Mouse (Mus musculus) cerebellum, postnatal 25 days (tissue): ENCODE data around the gene Add2.
"Not testable (repeated sequence)": the region's sequence is repeated elsewhere in the genome, so short reads cannot be mapped to it uniquely, and the experiment has no call there.

ENCODE experiments used
- DNase-seq, 2 experiments: peaks; one replicate each; pipeline ENCODE4 v3.0.0; 2021; ENCODE audit warnings: mixed read lengths in 2 of 2

Gene Add2

GRCm38 (mm10) chr6:86028601-86029322, at the start of gene Add2:
Gene Add2 (plus strand): TSS chr6:86028681.
- DNase-seq: peak; percentile 85 to 88

GRCm38 (mm10) chr6:85978736-85979135, 49.7 kb upstream of the Add2 start:
- not testable (repeated sequence) for DNase-seq

DNA sequence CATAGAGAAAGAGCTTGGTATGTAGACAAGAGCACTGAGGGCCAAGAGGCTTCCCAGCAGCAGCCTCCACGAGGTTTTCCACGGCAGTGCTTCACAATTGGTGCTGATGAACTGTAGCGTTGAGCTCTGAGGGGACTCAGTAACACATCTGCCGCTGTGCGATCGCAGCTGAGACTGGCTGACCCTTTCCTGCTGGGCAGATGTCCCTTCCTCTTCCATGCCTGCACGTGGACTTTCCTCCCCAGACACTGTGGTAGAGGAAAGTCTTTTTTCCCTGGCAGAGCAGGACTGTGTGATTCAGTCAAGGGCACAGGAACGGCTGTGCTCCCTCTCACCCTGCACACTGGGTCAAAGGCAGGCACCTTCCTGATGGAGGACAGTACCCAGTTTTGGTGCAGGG, 44.1 kb upstream of the Add2 start:
- DNase-seq: no peak

GRCm38 (mm10) chr6:85989570-85989969, 38.9 kb upstream of the Add2 start:
- DNase-seq: not testable (repeated sequence)

- DNase-seq: not testable (repeated sequence)
These were observed 37.7 kb upstream of the Add2 start for GRCm38 (mm10) chr6:85990774-85991173.

- peak in 1 of 2 experiments; percentile 21 for DNase-seq
These were observed 25.0 kb upstream of the Add2 start for GRCm38 (mm10) chr6:86003405-86003925.

DNA sequence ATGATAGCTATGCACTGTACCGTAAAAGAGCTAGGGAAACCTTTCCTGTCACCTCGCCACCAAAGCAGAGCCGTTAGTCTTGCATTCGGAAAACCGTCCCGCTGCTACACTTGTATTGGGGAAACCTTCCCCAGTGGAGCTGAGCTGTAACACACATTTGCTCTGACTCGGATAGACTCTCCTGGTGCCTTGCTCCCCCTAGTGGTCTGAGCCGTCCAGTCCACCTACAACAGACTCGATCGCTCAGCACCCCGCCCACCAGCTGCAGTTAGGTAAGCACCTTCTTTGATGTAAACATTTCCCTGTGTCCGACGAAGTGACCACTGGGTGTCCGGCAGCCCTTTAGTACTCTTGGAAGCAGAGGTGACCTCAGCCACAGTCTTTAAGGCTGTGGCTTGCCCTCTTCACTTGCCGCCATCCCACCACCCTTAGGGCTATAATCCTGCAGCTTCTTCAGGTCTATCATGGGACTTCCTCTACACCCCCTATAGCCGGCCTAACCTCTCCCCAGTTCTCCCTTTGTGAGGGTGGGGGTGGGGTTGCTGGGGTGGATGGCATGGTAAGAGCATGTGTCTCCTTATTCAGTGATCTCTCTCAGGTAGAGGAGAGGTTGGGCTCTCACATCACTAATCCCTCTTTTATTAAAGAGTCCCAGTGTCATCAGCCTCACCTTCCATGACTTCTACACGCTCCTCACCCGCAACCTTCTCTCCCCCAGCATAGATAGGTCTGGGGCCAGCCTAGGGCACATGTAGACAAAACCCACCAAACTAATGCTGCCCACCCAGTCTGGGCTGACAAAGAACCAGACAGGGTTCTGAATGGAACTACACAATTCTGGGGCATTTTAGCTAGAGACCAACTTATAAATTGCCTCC, 24.0 kb upstream of the Add2 start:
- peak; percentile 78 to 87 for DNase-seq

- peak; percentile 73 to 78 for DNase-seq
These were observed 18.5 kb upstream of the Add2 start for GRCm38 (mm10) chr6:86009980-86010379.

DNA sequence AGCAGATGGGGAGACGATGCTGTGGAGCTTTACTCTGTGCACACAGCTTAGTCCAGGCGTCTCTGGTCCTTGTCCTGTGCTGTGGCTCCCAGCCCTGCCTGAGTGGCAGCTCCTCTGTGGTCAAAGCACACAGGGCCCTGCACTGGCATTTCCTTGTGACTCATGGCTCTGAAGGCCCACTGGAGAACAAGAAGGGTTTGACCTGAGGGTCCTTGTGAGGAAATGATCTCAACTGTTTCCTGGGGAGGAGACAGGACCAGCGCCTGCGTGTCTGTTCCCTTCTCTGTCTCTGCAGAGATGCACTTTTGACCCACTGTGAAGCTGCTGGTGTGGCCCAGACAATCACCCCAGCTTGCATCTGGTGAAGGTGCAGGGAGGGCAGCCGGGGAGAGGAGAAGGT, 13.7 kb upstream of the Add2 start:
- DNase-seq: not testable (repeated sequence)

- no peak for DNase-seq
These were observed 12.6 kb upstream of the Add2 start, which contains the start of gene Figla for GRCm38 (mm10) chr6:86015871-86016270. Gene Figla (plus strand): TSS chr6:86016171.

DNA sequence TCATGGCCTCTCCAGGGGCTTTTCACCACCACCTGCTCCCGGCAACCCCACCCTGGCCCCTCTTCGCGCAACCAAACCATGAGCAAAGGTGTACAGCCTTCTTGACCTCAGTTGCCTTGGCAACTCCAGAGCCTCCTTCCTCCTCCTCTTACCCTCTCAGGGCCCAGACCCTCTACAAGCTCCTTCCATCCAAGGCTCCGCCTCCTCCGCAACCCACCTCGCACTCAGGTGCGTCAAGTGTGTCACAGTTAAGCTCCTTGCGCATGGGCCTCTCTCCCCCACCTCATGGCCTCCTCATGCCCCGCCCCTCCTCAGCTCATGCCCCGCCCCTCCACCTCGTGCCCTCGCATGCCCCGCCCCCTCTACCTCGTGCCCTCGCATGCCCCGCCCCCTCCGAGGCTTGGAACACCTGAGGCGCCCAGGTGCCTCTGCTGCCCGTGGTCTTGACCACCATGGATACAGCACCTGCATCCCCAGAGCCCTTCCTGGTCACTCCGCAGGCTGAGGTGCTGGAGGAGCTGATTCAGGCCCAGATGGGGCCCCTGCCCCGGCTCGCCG, 11.6 kb upstream of the Add2 start:
- no peak for DNase-seq

DNA sequence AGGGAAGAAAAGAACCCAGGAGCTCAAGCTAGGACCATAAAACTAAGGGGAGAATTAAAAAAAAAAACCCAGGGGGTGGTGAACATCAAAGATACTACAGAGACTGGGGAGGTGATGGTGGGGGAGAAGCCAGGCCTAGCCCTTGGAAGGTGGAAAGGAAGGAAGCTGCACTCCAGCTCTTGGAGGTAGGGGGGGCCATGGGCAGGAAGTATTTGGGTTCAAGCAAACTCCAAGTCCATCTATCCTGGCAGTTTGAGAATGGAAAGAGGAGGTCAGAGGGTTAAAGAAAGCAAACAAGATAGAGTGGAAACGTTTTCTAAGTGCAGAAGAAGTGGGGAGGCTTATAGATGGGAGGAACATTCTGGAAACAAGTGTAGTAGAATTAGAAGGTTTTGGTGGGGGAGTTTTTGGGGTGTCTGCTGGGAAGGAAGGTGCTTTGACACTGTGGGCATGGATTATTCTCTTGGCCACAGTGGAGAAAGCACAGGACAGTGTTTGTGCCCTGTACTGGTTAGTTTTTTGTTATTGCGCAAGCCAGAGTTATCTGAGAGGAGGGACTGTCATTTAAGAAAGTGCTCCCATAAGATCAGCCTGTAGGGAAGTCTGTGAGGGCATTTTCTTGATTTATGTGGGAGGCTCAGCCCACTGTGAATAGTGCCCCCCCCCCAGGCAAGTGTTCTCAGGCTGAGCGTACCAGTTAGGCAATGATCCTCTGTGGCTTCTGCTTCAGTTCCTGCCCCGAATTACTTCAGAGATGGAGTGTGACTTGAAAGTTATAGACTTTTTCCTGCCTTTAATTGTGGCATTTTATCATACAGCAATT, 8.9 kb upstream of the Add2 start:
- no peak for DNase-seq

DNA sequence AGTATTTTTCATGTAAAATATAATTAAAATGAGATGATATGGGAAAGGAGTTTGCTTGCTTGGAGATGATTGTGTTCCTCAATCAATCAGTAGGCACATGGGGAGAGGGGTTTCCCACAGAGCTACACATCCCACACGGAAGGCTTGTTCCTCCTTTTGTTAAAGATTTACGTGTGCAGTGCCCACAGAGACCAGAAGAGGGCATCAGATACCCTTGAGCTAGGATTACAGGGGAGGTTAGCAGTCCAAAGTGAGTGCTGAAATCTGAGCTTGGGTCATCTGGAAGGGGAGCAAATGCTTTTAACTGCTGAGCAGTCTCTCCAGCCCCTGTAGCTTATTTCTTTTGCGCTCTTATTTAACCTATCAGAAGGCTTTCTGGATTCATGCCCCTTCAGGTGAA, 7.5 kb upstream of the Add2 start:
- DNase-seq: peak in 1 of 2 experiments; percentile 53

- no peak for DNase-seq
These were observed 1.7 kb upstream of the Add2 start for GRCm38 (mm10) chr6:86026632-86027292.

DNA sequence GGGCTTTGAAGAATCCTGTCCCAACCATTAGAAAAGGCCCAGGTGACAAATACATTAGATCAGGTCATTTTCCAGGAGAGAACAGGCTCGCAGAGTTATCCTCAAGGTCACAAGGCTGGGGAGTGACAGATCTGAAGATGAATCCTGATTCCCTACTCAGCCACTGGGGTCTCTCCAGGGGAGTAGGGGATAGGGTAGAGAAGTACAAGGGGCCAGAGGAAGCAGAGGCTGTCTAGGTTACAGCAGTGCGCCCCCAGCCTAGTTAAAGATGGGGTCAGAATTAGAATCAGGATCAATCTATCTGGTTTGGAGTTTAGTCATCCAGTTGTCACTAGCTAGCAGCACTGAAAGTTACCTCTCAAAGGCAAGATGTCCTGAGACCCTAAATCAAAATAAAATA, 331 bp upstream of the Add2 start:
- peak; percentile 17 to 22 for DNase-seq

DNA sequence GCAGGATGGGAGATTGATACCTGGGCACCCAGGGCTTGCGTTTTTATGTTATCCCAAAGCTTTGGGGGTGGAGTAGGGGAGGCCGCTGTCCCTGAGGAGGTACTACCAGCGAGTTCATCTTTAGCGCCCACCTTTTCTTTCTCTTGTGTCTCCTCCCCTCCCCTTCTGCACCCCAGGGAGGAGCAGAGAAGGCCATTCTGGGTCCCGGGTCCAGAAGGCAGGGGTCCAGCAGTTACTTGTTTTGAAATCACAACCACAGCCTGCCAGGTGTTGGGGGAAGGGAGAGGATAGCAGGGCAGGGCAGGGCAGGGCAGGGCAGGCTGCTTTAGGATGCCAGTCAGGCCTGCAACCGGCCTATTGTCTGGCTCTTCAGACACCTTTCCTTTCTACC, 837 bp downstream of the Add2 start:
- DNase-seq: peak in 1 of 2 experiments; percentile 64

DNA sequence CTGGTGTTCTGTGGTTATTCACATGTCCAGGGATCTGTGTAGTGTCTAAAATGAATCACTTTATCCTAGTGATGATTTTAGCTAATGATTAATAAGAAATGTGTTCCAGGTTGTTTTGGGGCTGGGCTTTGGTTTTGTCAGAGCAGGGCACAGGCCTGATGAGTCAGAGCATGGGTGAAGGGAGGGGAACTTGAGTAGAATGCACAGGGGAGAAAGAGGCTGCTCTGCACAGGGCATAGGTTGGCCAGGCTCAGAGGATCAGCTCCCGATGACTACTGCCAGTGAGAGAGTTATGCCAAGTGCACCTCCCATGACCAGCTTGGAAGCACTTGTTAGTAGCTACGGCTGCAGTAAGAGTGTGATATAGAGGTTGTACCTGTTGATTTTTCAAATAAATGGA, 3.0 kb downstream of the Add2 start:
- DNase-seq: peak; percentile 45 to 65

DNA sequence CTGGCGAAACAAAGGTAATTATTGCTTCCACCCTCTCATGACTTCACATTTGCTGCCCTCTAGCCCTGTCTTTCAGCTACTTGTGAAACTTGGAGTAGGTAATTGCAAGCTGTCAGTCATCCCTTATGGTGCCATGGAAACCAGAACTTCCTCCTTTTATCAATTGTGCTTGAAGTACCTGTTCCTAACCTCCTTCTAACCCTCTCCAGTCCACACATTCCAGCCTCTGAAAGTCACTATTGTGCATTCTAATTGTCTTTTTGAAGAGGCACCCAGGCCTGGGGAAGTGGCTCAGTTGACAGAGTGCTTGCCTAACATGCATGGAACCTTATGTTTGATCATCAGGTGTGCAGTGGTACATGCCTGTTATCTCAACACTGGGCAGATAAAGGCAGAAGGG, 5.2 kb downstream of the Add2 start:
- DNase-seq: no peak

DNA sequence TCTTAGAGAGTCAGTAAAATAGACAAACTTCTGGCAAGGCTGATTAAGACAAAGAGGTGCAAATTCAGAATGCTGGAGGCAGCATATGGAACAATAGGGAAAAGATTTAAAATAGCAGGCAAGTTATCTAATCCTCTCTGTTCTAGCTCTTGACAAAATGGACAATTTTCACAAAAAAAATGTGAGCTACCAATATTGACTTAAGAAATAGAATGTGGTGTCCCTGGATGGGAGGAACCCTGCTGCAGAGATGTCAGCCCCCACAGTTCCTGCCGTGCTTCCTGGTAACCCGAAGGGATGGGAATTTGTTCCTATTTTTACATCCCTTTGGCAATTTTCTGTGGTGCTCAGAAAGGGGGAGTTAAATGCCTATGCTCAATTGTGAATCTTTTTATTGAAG, 10.4 kb downstream of the Add2 start:
- DNase-seq: no peak

GRCm38 (mm10) chr6:86040140-86040539, 11.7 kb downstream of the Add2 start:
- peak in 1 of 2 experiments; percentile 53 for DNase-seq

- DNase-seq: no peak
These were observed 19.0 kb downstream of the Add2 start for GRCm38 (mm10) chr6:86047510-86047909.

DNA sequence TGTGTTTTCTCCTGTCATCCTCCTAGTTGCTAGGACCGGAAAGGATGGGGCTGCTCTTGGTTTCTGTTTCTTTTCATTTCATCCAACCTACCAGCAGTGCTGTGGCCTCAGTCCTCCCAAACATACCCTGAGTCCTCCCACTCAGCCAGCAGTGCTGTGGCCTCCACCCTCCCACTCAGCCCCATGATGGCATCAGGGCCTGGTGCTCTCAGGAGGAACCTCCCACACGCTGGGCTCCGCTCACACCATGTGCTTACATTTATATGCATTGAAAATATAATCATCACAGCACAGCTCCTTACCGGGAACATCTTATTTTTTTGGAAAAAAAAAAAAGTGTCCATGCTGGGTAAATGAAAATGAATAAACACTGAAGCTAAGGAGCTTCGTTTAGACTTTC, 20.0 kb downstream of the Add2 start:
- DNase-seq: no peak
